Mouse (Mus musculus): ENCODE results near the gene Nt5c2.

- TF ChIP-seq CTCF (IDR thresholded peaks at IDR 0.05; ENCODE audit: borderline replicate concordance, insufficient read depth, low read length) (no peak), POLR2A (IDR thresholded peaks at IDR 0.05; ENCODE audit: low read depth, low read length) (no peak)
These were observed 52.1 kb downstream of the Nt5c2 start for GRCm38 (mm10) chr19:46962841-46963240.
